Mouse (Mus musculus) embryonic fibroblast, embryonic 13.5 days (primary cell): ENCODE results near the gene Pitpnc1.

Source experiments
- CTCF ChIP-seq: IDR thresholded peaks from 2 replicates; pipeline ENCODE4 v1.5.1; 2011; ENCODE audit warnings: mild to moderate bottlenecking, control low read depth, low read length, moderate library complexity, borderline replicate concordance; ENCODE audit not compliant: insufficient read depth
- POLR2A ChIP-seq: IDR thresholded peaks from 2 replicates; pipeline ENCODE4 v1.6.1; 2011; ENCODE audit warnings: low read depth, mild to moderate bottlenecking, control low read depth, low read length, moderate library complexity

GRCm38 (mm10) chr11:107419925-107420324, 50.6 kb downstream of the Pitpnc1 start:
- TF ChIP-seq POLR2A (no peak), CTCF (no peak)
